Mouse (Mus musculus) midbrain, embryonic 13.5 days (tissue): ENCODE results near the gene Nufip2. TPM values are rescaled to one million over a fixed set of nuclear protein-coding genes. Genes with fewer than 3 reads are reported as not detected.

Experiments
- ATAC-seq: fragments of 200-750 bp; cut with Nextera tagmentation; 2 replicates; pipeline ENCODE4 v1.8.0; 2017; ENCODE audit warnings: mild to moderate bottlenecking, moderate TSS enrichment, moderate library complexity
- H3K27ac ChIP-seq: fragments of 300-500 bp; sonication (generic); 2 replicates; pipeline ENCODE4 v1.5.1; 2015; ENCODE audit warnings: inconsistent platforms, mild to moderate bottlenecking, moderate library complexity
- H3K27me3 ChIP-seq: fragments of 300-500 bp; sonication (generic); 2 replicates; pipeline ENCODE4 v1.6.1; 2015; ENCODE audit warnings: mild to moderate bottlenecking, inconsistent platforms
- H3K36me3 ChIP-seq: fragments of 300-500 bp; sonication (generic); 2 replicates; pipeline ENCODE4 v1.6.1; 2015; ENCODE audit warnings: mild to moderate bottlenecking, inconsistent platforms
- H3K4me1 ChIP-seq: fragments of 300-500 bp; sonication (generic); replicated peaks from 2 replicates; pipeline ENCODE4 v1.6.1; 2015; ENCODE audit warnings: inconsistent platforms
- H3K4me2 ChIP-seq: fragments of 300-500 bp; sonication (generic); replicated peaks from 2 replicates; pipeline ENCODE4 v1.6.1; 2015; ENCODE audit warnings: moderate library complexity, mild to moderate bottlenecking, inconsistent platforms
- H3K4me3 ChIP-seq: fragments of 300-500 bp; sonication (generic); replicated peaks from 2 replicates; pipeline ENCODE4 v1.5.1; 2015; ENCODE audit warnings: mild to moderate bottlenecking, inconsistent platforms
- H3K9ac ChIP-seq: fragments of 300-500 bp; sonication (generic); replicated peaks from 2 replicates; pipeline ENCODE4 v1.6.1; 2015; ENCODE audit warnings: mild to moderate bottlenecking, inconsistent platforms
- H3K9me3 ChIP-seq: fragments of 300-500 bp; sonication (generic); 2 replicates; pipeline ENCODE4 v1.6.1; 2016; ENCODE audit warnings: mild to moderate bottlenecking, inconsistent platforms
- WGBS: fragments of 180-500 bp; shearing (Covaris S2); methylation state at CpG from one replicate; pipeline ENCODE4 v1.1.7; 2015; 5-methylcytosine and 5-hydroxymethylcytosine counted together
- polyA plus RNA-seq: library from polyadenylated mRNA; unstranded; fragments of >200 nt; fragmentation: Nextera tagmentation; extraction: Ambion mirVana; gene quantifications from 2 replicates; pipeline ENCODE4 v1.2.1, GENCODE M21; 2015

The Nufip2 gene
- polyA plus RNA-seq, 1 experiment from 2014 or later, result 4.9 TPM

DNA sequence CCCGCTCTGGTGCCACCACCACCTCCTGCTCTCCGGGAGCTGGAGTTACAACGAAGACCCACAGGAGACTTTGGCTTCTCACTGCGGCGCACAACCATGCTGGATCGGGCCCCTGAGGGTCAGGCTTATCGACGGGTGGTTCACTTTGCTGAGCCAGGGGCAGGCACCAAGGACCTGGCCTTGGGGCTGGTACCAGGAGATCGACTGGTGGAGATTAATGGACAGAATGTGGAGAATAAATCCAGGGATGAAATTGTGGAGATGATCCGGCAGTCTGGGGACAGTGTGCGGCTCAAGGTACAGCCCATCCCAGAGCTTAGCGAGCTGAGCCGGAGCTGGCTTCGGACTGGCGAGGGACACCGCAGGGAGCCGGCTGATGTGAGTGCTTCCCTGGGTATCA lies 92.0 kb downstream of the Nufip2 start:
- H3K4me3 ChIP-seq, result no peak overlapping the region
- H3K4me1 ChIP-seq, result peaks cover 9% of the 10 kb centered on the region
- WGBS, result 89% methylated on average over 17 of the region's 17 CpGs
- no peak overlapping the region for H3K27ac ChIP-seq
- H3K36me3 ChIP-seq, result peaks cover 38% of the 10 kb centered on the region
- H3K4me2 ChIP-seq, result no peak overlapping the region
- no peak overlapping the region for H3K9ac ChIP-seq
- H3K27me3 ChIP-seq, result no peaks in the 10 kb centered on the region
- no peak for ATAC-seq
- H3K9me3 ChIP-seq, result no peaks in the 10 kb centered on the region

GRCm38 (mm10) chr11:77779240-77779639 lies 93.3 kb downstream of the Nufip2 start:
- no peaks in the 10 kb centered on the region for H3K9me3 ChIP-seq
- H3K27ac ChIP-seq, result no peak overlapping the region
- WGBS, result 100% methylated on average over 1 of the region's 1 CpGs
- no peak overlapping the region for H3K9ac ChIP-seq
- H3K4me2 ChIP-seq, result no peak overlapping the region
- peaks cover 22% of the 10 kb centered on the region for H3K4me1 ChIP-seq
- H3K4me3 ChIP-seq, result no peak overlapping the region
- ATAC-seq, result no peak
- peaks cover 34% of the 10 kb centered on the region for H3K36me3 ChIP-seq
- H3K27me3 ChIP-seq, result no peaks in the 10 kb centered on the region

DNA sequence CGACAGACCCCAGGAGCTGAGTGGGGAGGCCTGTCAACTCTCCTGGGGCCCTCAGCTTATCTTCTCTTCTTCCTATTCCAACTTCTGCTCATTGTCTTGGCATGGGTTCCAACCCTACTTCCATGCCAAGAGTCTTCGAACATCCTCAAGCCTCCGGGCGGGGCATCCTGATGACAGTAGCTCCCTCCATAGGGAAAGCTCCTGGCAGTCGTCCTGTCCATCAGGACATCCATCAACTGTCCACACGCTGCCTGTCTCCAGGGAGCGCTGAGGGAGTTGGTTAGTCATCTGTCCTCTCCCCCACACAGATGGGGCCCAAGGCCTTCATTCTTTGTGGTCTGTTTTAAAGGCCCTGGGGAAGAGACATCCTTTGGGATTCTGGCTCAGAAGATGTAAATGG lies 95.1 kb downstream of the Nufip2 start:
- no peak for ATAC-seq
- WGBS, result 83% methylated on average over 7 of the region's 7 CpGs
- no peaks in the 10 kb centered on the region for H3K9me3 ChIP-seq
- peaks cover 36% of the 10 kb centered on the region for H3K4me1 ChIP-seq
- H3K27me3 ChIP-seq, result no peaks in the 10 kb centered on the region
- H3K9ac ChIP-seq, result no peak overlapping the region
- no peak overlapping the region for H3K27ac ChIP-seq
- H3K36me3 ChIP-seq, result peaks cover 34% of the 10 kb centered on the region
- no peak overlapping the region for H3K4me2 ChIP-seq
- H3K4me3 ChIP-seq, result no peak overlapping the region

GRCm38 (mm10) chr11:77782104-77782815 lies 96.3 kb downstream of the Nufip2 start:
- WGBS, result 94% methylated on average over 7 of the region's 7 CpGs
- no peak overlapping the region for H3K27ac ChIP-seq
- H3K9me3 ChIP-seq, result no peaks in the 10 kb centered on the region
- H3K4me3 ChIP-seq, result no peak overlapping the region
- ATAC-seq, result no peak
- no peak overlapping the region for H3K4me2 ChIP-seq
- H3K9ac ChIP-seq, result no peak overlapping the region
- H3K27me3 ChIP-seq, result no peaks in the 10 kb centered on the region
- peaks cover 32% of the 10 kb centered on the region for H3K36me3 ChIP-seq
- peaks cover 43% of the 10 kb centered on the region for H3K4me1 ChIP-seq

- peaks cover 43% of the 10 kb centered on the region for H3K4me1 ChIP-seq
These were observed 97.3 kb downstream of the Nufip2 start for GRCm38 (mm10) chr11:77783211-77783746.

GRCm38 (mm10) chr11:77783747-77784646 lies 98.0 kb downstream of the Nufip2 start:
- Histone ChIP-seq H3K4me2 (0 out of 2 replicates have a peak overlapping the region, but pooled peaks have one; percentile 4), H3K9me3 (no peaks in the 10 kb centered on the region), H3K9ac (no peak overlapping the region), H3K36me3 (peaks cover 15% of the 10 kb centered on the region), H3K4me3 (no peak overlapping the region), H3K4me1 (peaks cover 43% of the 10 kb centered on the region), H3K27ac (peak overlapping the region; percentile 41), H3K27me3 (no peaks in the 10 kb centered on the region)
- 0 out of 2 replicates have a peak, but pooled peaks have one; percentile 20 for ATAC-seq
- 67% methylated on average over 18 of the region's 18 CpGs for WGBS

More at GRCm38 (mm10) chr11:77783211-77783746, 97.3 kb downstream of the Nufip2 start:
- 0 out of 2 replicates have a peak overlapping the region, but pooled peaks have one; percentile 4 for H3K4me2 ChIP-seq
- WGBS, result 65% methylated on average over 10 of the region's 10 CpGs
- H3K27ac ChIP-seq, result peak overlapping the region; percentile 41
- no peaks in the 10 kb centered on the region for H3K27me3 ChIP-seq
- H3K4me3 ChIP-seq, result no peak overlapping the region
- H3K36me3 ChIP-seq, result peaks cover 22% of the 10 kb centered on the region
- ATAC-seq, result no peak
- no peak overlapping the region for H3K9ac ChIP-seq
- no peaks in the 10 kb centered on the region for H3K9me3 ChIP-seq

GRCm38 (mm10) chr11:77784894-77785293 lies 98.9 kb downstream of the Nufip2 start:
- Histone ChIP-seq H3K9me3 (no peaks in the 10 kb centered on the region), H3K9ac (no peak overlapping the region; the same call in 1 of the 2 replicates), H3K4me2 (no peak overlapping the region), H3K27me3 (no peaks in the 10 kb centered on the region), H3K27ac (no peak overlapping the region), H3K36me3 (peaks cover 9% of the 10 kb centered on the region), H3K4me1 (peaks cover 46% of the 10 kb centered on the region), H3K4me3 (no peak overlapping the region)
- 84% methylated on average over 9 of the region's 9 CpGs for WGBS
- no peak for ATAC-seq

- no peak for ATAC-seq
- peaks cover 49% of the 10 kb centered on the region for H3K4me1 ChIP-seq
- H3K27ac ChIP-seq, result peak overlapping the region; percentile 47
- no peak overlapping the region for H3K4me3 ChIP-seq
- no peak overlapping the region; the same call in 1 of the 2 replicates for H3K9ac ChIP-seq
- H3K9me3 ChIP-seq, result no peaks in the 10 kb centered on the region
- H3K4me2 ChIP-seq, result no peak overlapping the region
- H3K27me3 ChIP-seq, result no peaks in the 10 kb centered on the region
- 26% methylated on average over 5 of the region's 5 CpGs for WGBS
- H3K36me3 ChIP-seq, result peaks cover 9% of the 10 kb centered on the region
These were observed 99.4 kb downstream of the Nufip2 start for GRCm38 (mm10) chr11:77785396-77785767.

- H3K4me1 ChIP-seq, result peaks cover 52% of the 10 kb centered on the region
- ATAC-seq, result peak; percentile 59; the same call in 1 of the 2 replicates
- H3K9me3 ChIP-seq, result no peaks in the 10 kb centered on the region
- no peak overlapping the region for H3K4me3 ChIP-seq
- no peak overlapping the region for H3K4me2 ChIP-seq
- H3K27me3 ChIP-seq, result no peaks in the 10 kb centered on the region
- 55% methylated on average over 7 of the region's 7 CpGs for WGBS
- H3K27ac ChIP-seq, result peak overlapping the region; percentile 72
- peaks cover 3% of the 10 kb centered on the region for H3K36me3 ChIP-seq
- H3K9ac ChIP-seq, result peak overlapping the region; percentile 11; the same call in 1 of the 2 replicates
These were observed 100.0 kb downstream of the Nufip2 start for GRCm38 (mm10) chr11:77785768-77786561.

GRCm38 (mm10) chr11:77787707-77788106 lies 101.8 kb downstream of the Nufip2 start, which contains the start of gene Gm10277:
Gm10277 (minus strand) TSS chr11:77787747.
- peak within 1 kb of the TSS; percentile 72; the same call in 1 of the 2 replicates for H3K27ac ChIP-seq
- H3K9ac ChIP-seq, result 0 out of 2 replicates have a peak within 1 kb of the TSS, but pooled peaks have one; percentile 11
- no peak within 1 kb of the TSS for H3K4me3 ChIP-seq
- no peak within 1 kb of the TSS for H3K4me2 ChIP-seq
- WGBS, result 85% methylated on average over 5 of the region's 5 CpGs
- no peak for ATAC-seq
- no peaks in the 10 kb centered on the region for H3K9me3 ChIP-seq
- H3K4me1 ChIP-seq, result peaks cover 69% of the 10 kb centered on the region
- no peaks in the 10 kb centered on the region for H3K27me3 ChIP-seq
- no peaks in the 10 kb centered on the region for H3K36me3 ChIP-seq

- Histone ChIP-seq H3K9me3 (no peaks in the 10 kb centered on the region), H3K9ac (no peak overlapping the region), H3K27me3 (no peaks in the 10 kb centered on the region), H3K36me3 (no peaks in the 10 kb centered on the region), H3K4me2 (no peak overlapping the region), H3K27ac (no peak overlapping the region), H3K4me1 (peaks cover 64% of the 10 kb centered on the region), H3K4me3 (no peak overlapping the region)
- 94% methylated on average over 5 of the region's 5 CpGs for WGBS
- ATAC-seq, result no peak
These were observed 103.6 kb downstream of the Nufip2 start for GRCm38 (mm10) chr11:77789512-77789911.
